Mouse (Mus musculus): ENCODE results near the gene Kcnj1.

DNA sequence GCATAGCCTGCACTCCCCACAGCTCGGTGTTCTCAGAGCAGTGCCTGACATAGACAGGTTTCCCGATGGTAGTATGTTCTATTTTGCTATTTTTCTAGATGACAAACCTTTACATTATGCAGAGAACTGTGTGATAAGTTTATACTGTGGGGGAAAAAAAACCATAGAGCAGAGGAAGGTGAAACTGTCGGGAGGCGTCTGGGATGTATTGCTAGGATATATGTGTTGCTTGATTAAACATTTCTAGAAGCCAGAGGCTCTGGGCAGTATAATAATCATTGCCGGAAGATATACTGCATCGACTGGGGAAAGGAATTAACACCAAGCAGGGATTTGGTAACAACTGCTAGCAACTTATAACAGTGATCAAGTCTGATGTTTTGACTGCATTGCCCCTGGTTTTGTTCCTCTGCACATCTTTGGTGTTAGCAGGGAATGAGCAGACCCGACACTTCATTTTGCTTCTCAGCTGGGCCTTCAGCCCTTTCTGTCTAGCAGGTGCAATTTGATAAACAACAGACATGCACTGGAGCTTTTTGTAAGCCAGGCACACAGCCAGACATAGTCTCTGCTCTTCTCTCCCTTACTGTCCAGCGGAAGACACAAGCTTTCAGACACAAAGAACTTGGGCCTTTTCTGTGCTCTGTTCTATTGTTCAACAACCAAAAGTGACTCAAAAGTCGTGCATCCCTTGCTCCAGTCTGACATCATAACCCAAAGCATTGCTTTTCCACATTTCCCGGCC lies 40.7 kb downstream of the Kcnj1 start:
- TF ChIP-seq POLR2A (IDR thresholded peaks at IDR 0.05; ENCODE audit: borderline replicate concordance, insufficient read depth, low read length) (no peak), CTCF (IDR thresholded peaks at IDR 0.05; ENCODE audit: borderline replicate concordance, insufficient read depth, low read depth, low read length) (no peak)

All from cerebellum, adult 2 months (tissue).